Mouse (Mus musculus) ES-E14 (cell line): Measurements from ENCODE around the gene Ly6f.

Source experiments
- CHD2 ChIP-seq: IDR thresholded peaks from 2 replicates; pipeline ENCODE4 v1.6.1; 2014; ENCODE audit warnings: mild to moderate bottlenecking, low read depth, low read length, inconsistent platforms
- ZC3H11A ChIP-seq: IDR thresholded peaks from 2 replicates; pipeline ENCODE4 v1.6.1; 2012; ENCODE audit warnings: low read depth, mild to moderate bottlenecking, inconsistent platforms, low read length, borderline replicate concordance

- TF ChIP-seq ZC3H11A (no peak), CHD2 (no peak)
These were observed 41.0 kb downstream of the Ly6f start for GRCm38 (mm10) chr15:75309186-75309585.
